Mouse (Mus musculus) R1 (cell line): ENCODE measurements around the gene Frmpd3.
"Not testable (repeated sequence)": the region's sequence is repeated elsewhere in the genome, so short reads cannot be mapped to it uniquely, and the experiment has no call there.

Source experiments
- DNase-seq: peaks from one replicate; pipeline ENCODE4 v3.0.0-alpha.2; 2018; ENCODE audit warnings: low read depth, low spot score

Frmpd3 gene

GRCm38 (mm10) chrX:140341656-140342392 lies at the start of gene Frmpd3:
Gene Frmpd3, plus strand, starts transcription at chrX:140342263.
- peak; percentile 16 for DNase-seq

- no peak for DNase-seq
These were observed 38.3 kb upstream of the Frmpd3 start for GRCm38 (mm10) chrX:140303731-140304130.

- DNase-seq = no peak
These were observed 36.4 kb upstream of the Frmpd3 start for GRCm38 (mm10) chrX:140305652-140306051.

- DNase-seq = peak; percentile 72
These were observed 24.1 kb upstream of the Frmpd3 start for GRCm38 (mm10) chrX:140317931-140318330.

- no peak for DNase-seq
These were observed 22.9 kb upstream of the Frmpd3 start for GRCm38 (mm10) chrX:140319131-140319530.

- not testable (repeated sequence) for DNase-seq
These were observed 21.4 kb upstream of the Frmpd3 start for GRCm38 (mm10) chrX:140320671-140321070.

- DNase-seq = peak; percentile 5
These were observed 515 bp downstream of the Frmpd3 start for GRCm38 (mm10) chrX:140342393-140343163.

GRCm38 (mm10) chrX:140375628-140376027 lies 33.6 kb downstream of the Frmpd3 start:
- peak; percentile 9 for DNase-seq

GRCm38 (mm10) chrX:140399986-140400385 lies 57.9 kb downstream of the Frmpd3 start:
- peak; percentile 6 for DNase-seq

GRCm38 (mm10) chrX:140402904-140403303 lies 60.8 kb downstream of the Frmpd3 start:
- no peak for DNase-seq

GRCm38 (mm10) chrX:140406079-140406478 lies 64.0 kb downstream of the Frmpd3 start:
- no peak for DNase-seq

GRCm38 (mm10) chrX:140406501-140406900 lies 64.4 kb downstream of the Frmpd3 start:
- peak; percentile 81 for DNase-seq

- no peak for DNase-seq
These were observed 65.5 kb downstream of the Frmpd3 start for GRCm38 (mm10) chrX:140407593-140407992.

- DNase-seq = no peak
These were observed 76.4 kb downstream of the Frmpd3 start for GRCm38 (mm10) chrX:140418467-140418866.

- DNase-seq = no peak
These were observed 85.1 kb downstream of the Frmpd3 start for GRCm38 (mm10) chrX:140427124-140427523.

GRCm38 (mm10) chrX:140428252-140428651 lies 86.2 kb downstream of the Frmpd3 start:
- DNase-seq = peak; percentile 62

GRCm38 (mm10) chrX:140429985-140430384 lies 87.9 kb downstream of the Frmpd3 start:
- DNase-seq = no peak

- DNase-seq = no peak
These were observed 88.4 kb downstream of the Frmpd3 start for GRCm38 (mm10) chrX:140430506-140430905.

GRCm38 (mm10) chrX:140431981-140432380 lies 89.9 kb downstream of the Frmpd3 start:
- DNase-seq = no peak

GRCm38 (mm10) chrX:140432786-140433185 lies 90.7 kb downstream of the Frmpd3 start:
- DNase-seq = no peak

- DNase-seq = no peak
These were observed 95.8 kb downstream of the Frmpd3 start for GRCm38 (mm10) chrX:140437906-140438305.

- DNase-seq = no peak
These were observed 103.5 kb downstream of the Frmpd3 start for GRCm38 (mm10) chrX:140445551-140445950.

GRCm38 (mm10) chrX:140450071-140450470 lies 108.0 kb downstream of the Frmpd3 start:
- DNase-seq = no peak
